Comparison of ENCODE assay signal across 8 mouse cellular contexts in genomic region chr1:44745711-44746110, GRCm38 (mm10).
A peak's percentile ranks its signal among the peaks of the same experiment; 100 is the strongest.
DNase-seq lines count a peak whose midpoint lies in the region; ATAC-seq and TF ChIP-seq lines count a peak whose summit lies in the region.

No protein-coding gene starts in this region.

- H3K9me3 ChIP-seq in liver, embryonic 11.5 days (ENCODE audit: control insufficient read depth, low read length), result no peaks in the 10 kb centered on the region
- H3K9me3 ChIP-seq in hindbrain, postnatal 0 days (ENCODE audit: low read length), result no peaks in the 10 kb centered on the region
- H3K9me3 ChIP-seq in liver, embryonic 14.5 days (ENCODE audit: control insufficient read depth, low read length), result no peaks in the 10 kb centered on the region

- H3K4me2 ChIP-seq in liver, embryonic 11.5 days, result no peak overlapping the region
- no peak overlapping the region for H3K4me2 ChIP-seq in hindbrain, postnatal 0 days (ENCODE audit: low read depth, low read length)
- no peak overlapping the region for H3K4me2 ChIP-seq in liver, embryonic 14.5 days (ENCODE audit: low read depth)

- H3K4me3 ChIP-seq in liver, adult 2 months (ENCODE audit: insufficient read depth, low read depth, low read length), result no peak overlapping the region
- no peak overlapping the region for H3K4me3 ChIP-seq in liver, embryonic 11.5 days (ENCODE audit: low read depth, low read length)
- no peak overlapping the region for H3K4me3 ChIP-seq in hindbrain, postnatal 0 days (ENCODE audit: low read length)
- H3K4me3 ChIP-seq in liver, embryonic 14.5 days (ENCODE audit: insufficient read depth in 1 of 2, low read depth in 2 of 2, low read length in 2 of 2), result no peak overlapping the region

- DNase-seq in adrenal gland, adult 18-20 months (ENCODE audit: low spot score in 2 of 2), result peak; percentile 36 to 42
- DNase-seq in adrenal gland, adult 8-10 months, result no peak
- peak; percentile 17 for DNase-seq in liver, adult 2 months (ENCODE audit: extremely low read depth, low read depth, low spot score)
- no peak for DNase-seq in liver, embryonic 11.5 days (ENCODE audit: low spot score)
- peak; percentile 4 to 38 for DNase-seq in cerebellum, postnatal 25 days
- peak; percentile 76 for DNase-seq in hindbrain, postnatal 0 days (ENCODE audit: low spot score)
- DNase-seq in liver, embryonic 14.5 days (ENCODE audit: low read depth in 3 of 3, low spot score in 3 of 3), result peak in 2 of 3 experiments; percentile 1
- peak; percentile 16 for DNase-seq in yolk sac, embryonic 10.5 days (ENCODE audit: low spot score)

- peak; percentile 32 for TF ChIP-seq CTCF in liver, adult 2 months (IDR thresholded peaks at IDR 0.05; ENCODE audit: low read depth, low read length)
- TF ChIP-seq CTCF in hindbrain, postnatal 0 days (IDR thresholded peaks at IDR 0.05; ENCODE audit: low read depth), result peak; percentile 81
- peak; percentile 44; the same call in 1 of the 2 replicates for TF ChIP-seq CTCF in liver, embryonic 14.5 days (IDR thresholded peaks at IDR 0.05; ENCODE audit: low read depth)

- H3K79me2 ChIP-seq in liver, adult 2 months (ENCODE audit: control insufficient read depth, insufficient read depth, low read length), result no peaks in the 10 kb centered on the region

- TF ChIP-seq EP300 in liver, embryonic 14.5 days (IDR thresholded peaks at IDR 0.05; ENCODE audit: low read depth), result no peak

- H3K4me1 ChIP-seq in liver, adult 2 months (ENCODE audit: control insufficient read depth, insufficient read depth, low read length), result no peaks in the 10 kb centered on the region
- no peaks in the 10 kb centered on the region for H3K4me1 ChIP-seq in liver, embryonic 11.5 days (replicated peaks; ENCODE audit: control insufficient read depth, insufficient read depth, low read length)
- H3K4me1 ChIP-seq in hindbrain, postnatal 0 days (ENCODE audit: insufficient read depth, low read length), result no peaks in the 10 kb centered on the region
- no peaks in the 10 kb centered on the region for H3K4me1 ChIP-seq in liver, embryonic 14.5 days (replicated peaks; ENCODE audit: control insufficient read depth in 2 of 2, insufficient read depth in 2 of 2, low read length in 1 of 2)

- H3K27ac ChIP-seq in liver, adult 2 months (replicated peaks; ENCODE audit: insufficient read depth, low read depth, low read length), result no peak overlapping the region
- H3K27ac ChIP-seq in liver, embryonic 11.5 days (ENCODE audit: low read depth, low read length), result no peak overlapping the region
- H3K27ac ChIP-seq in hindbrain, postnatal 0 days, result no peak overlapping the region
- H3K27ac ChIP-seq in liver, embryonic 14.5 days, result no peak overlapping the region

- 6% methylated on average over 2 of the region's 2 CpGs for WGBS in liver, adult 2 months
- WGBS in liver, embryonic 11.5 days, result 4% methylated on average over 2 of the region's 2 CpGs
- 3% methylated on average over 2 of the region's 2 CpGs for WGBS in hindbrain, postnatal 0 days
- 6% methylated on average over 2 of the region's 2 CpGs for WGBS in liver, embryonic 14.5 days (ENCODE audit: insufficient replicate concordance)

- ATAC-seq in liver, embryonic 11.5 days (replicated peaks; ENCODE audit: low FRiP score), result no peak
- no peak for ATAC-seq in hindbrain, postnatal 0 days
- no peak for ATAC-seq in liver, embryonic 14.5 days (ENCODE audit: insufficient read depth)

- TF ChIP-seq POLR2A in liver, adult 2 months (IDR thresholded peaks at IDR 0.05; ENCODE audit: extremely low read depth, insufficient read depth, low read length), result no peak

- H3K27me3 ChIP-seq in liver, adult 2 months (ENCODE audit: control insufficient read depth, insufficient read depth, low read length), result no peaks in the 10 kb centered on the region
- no peaks in the 10 kb centered on the region for H3K27me3 ChIP-seq in liver, embryonic 11.5 days (replicated peaks; ENCODE audit: control insufficient read depth, insufficient read depth, low read length)
- no peaks in the 10 kb centered on the region for H3K27me3 ChIP-seq in hindbrain, postnatal 0 days (ENCODE audit: insufficient read depth, low read length)
- no peaks in the 10 kb centered on the region for H3K27me3 ChIP-seq in liver, embryonic 14.5 days (ENCODE audit: control insufficient read depth, insufficient read depth, low read length)

- no peaks in the 10 kb centered on the region for H3K36me3 ChIP-seq in liver, adult 2 months (ENCODE audit: control insufficient read depth, insufficient read depth, low read length)
- H3K36me3 ChIP-seq in liver, embryonic 11.5 days (ENCODE audit: control insufficient read depth, insufficient read depth, low read length), result no peaks in the 10 kb centered on the region
- no peaks in the 10 kb centered on the region for H3K36me3 ChIP-seq in hindbrain, postnatal 0 days (ENCODE audit: insufficient read depth, low read length)
- no peaks in the 10 kb centered on the region for H3K36me3 ChIP-seq in liver, embryonic 14.5 days (replicated peaks; ENCODE audit: control insufficient read depth, insufficient read depth, low read depth)

- no peak overlapping the region for H3K9ac ChIP-seq in liver, adult 2 months (ENCODE audit: low read depth, low read length)
- no peak overlapping the region for H3K9ac ChIP-seq in liver, embryonic 11.5 days (ENCODE audit: low read depth, low read length)
- no peak overlapping the region for H3K9ac ChIP-seq in hindbrain, postnatal 0 days (replicated peaks; ENCODE audit: low read length)
- no peak overlapping the region for H3K9ac ChIP-seq in liver, embryonic 14.5 days (replicated peaks)

Comparison
In these comparisons a context has a peak if more than half of its experiments do, and no peak if none do; other contexts are left out.
1. DNase-seq: peak in adrenal gland, adult 18-20 months (2 of 2), liver, adult 2 months (single experiment), cerebellum, postnatal 25 days (2 of 2), hindbrain, postnatal 0 days (single experiment), liver, embryonic 14.5 days (2 of 3) and yolk sac, embryonic 10.5 days (single experiment); none in adrenal gland, adult 8-10 months (single experiment) and liver, embryonic 11.5 days (single experiment).
2. Peak in every context shown above with its lines, with median percentiles within 50 percentile points of each other: CTCF ChIP-seq.